Mouse (Mus musculus): ENCODE measurements around the gene Ccl11. TPM values are rescaled to one million over a fixed set of nuclear protein-coding genes. Genes with fewer than 3 reads are reported as not detected.

The Ccl11 gene
- total RNA-seq, 2 experiments from 2014 or later, result 21.3 to 22.1 TPM

- Histone ChIP-seq H3K4me3 (no peak overlapping the region), H3K27ac (no peak overlapping the region)
- no peak for TF ChIP-seq CTCF (IDR thresholded peaks at IDR 0.05)
- peak; percentile 32 for DNase-seq
- intact Hi-C loops (cut with DNase I), result no loop called here
Measured at GRCm38 (mm10) chr11:82071076-82071475, 13.5 kb downstream of the Ccl11 start.

- DNase-seq, result no peak
- intact Hi-C loops (cut with DNase I), result no loop called here
- H3K27ac ChIP-seq, result no peak overlapping the region
- H3K4me3 ChIP-seq, result no peak overlapping the region
- TF ChIP-seq CTCF (IDR thresholded peaks at IDR 0.05), result peak; percentile 22; the same call in 1 of the 2 replicates
Measured at GRCm38 (mm10) chr11:82072374-82072773, 14.8 kb downstream of the Ccl11 start.

GRCm38 (mm10) chr11:82072984-82073383, 15.4 kb downstream of the Ccl11 start:
- TF ChIP-seq CTCF (IDR thresholded peaks at IDR 0.05), result no peak
- intact Hi-C loops (cut with DNase I), result no loop called here
- no peak for DNase-seq

GRCm38 (mm10) chr11:82073686-82074085, 16.1 kb downstream of the Ccl11 start:
- no peak overlapping the region for H3K4me3 ChIP-seq
- no peak overlapping the region for H3K27ac ChIP-seq
- TF ChIP-seq CTCF (IDR thresholded peaks at IDR 0.05), result no peak
- no peak for DNase-seq
- intact Hi-C loops (cut with DNase I), result no loop called here

More at GRCm38 (mm10) chr11:82072984-82073383, 15.4 kb downstream of the Ccl11 start:
- Histone ChIP-seq H3K4me3 (no peak overlapping the region), H3K27ac (no peak overlapping the region)

- intact Hi-C loops (cut with DNase I), result no loop called here
- Histone ChIP-seq H3K4me3 (no peak overlapping the region), H3K27ac (no peak overlapping the region)
- no peak for TF ChIP-seq CTCF (IDR thresholded peaks at IDR 0.05)
- no peak for DNase-seq
Measured at GRCm38 (mm10) chr11:82077031-82077430, 19.4 kb downstream of the Ccl11 start.

- DNase-seq, result no peak
- intact Hi-C loops (cut with DNase I), result no loop called here
- TF ChIP-seq CTCF (IDR thresholded peaks at IDR 0.05), result no peak
- Histone ChIP-seq H3K27ac (peak overlapping the region; percentile 36; the same call in 1 of the 2 replicates), H3K4me3 (no peak overlapping the region)
Measured at GRCm38 (mm10) chr11:82078136-82078730, 20.6 kb downstream of the Ccl11 start.

- Histone ChIP-seq H3K4me3 (no peak overlapping the region), H3K27ac (no peak overlapping the region)
- DNase-seq, result no peak
- no peak for TF ChIP-seq CTCF (IDR thresholded peaks at IDR 0.05)
- intact Hi-C loops (cut with DNase I), result no loop called here
Measured at GRCm38 (mm10) chr11:82080865-82081264, 23.2 kb downstream of the Ccl11 start.

GRCm38 (mm10) chr11:82084360-82084759, 26.7 kb downstream of the Ccl11 start:
- no peak for DNase-seq
- no peak overlapping the region for H3K27ac ChIP-seq
- intact Hi-C loops (cut with DNase I), result no loop called here
- H3K4me3 ChIP-seq, result no peak overlapping the region
- no peak for TF ChIP-seq CTCF (IDR thresholded peaks at IDR 0.05)

GRCm38 (mm10) chr11:82099511-82100323, 42.1 kb downstream of the Ccl11 start:
- TF ChIP-seq CTCF (IDR thresholded peaks at IDR 0.05), result no peak
- Histone ChIP-seq H3K27ac (no peak overlapping the region), H3K4me3 (no peak overlapping the region)
- intact Hi-C loops (cut with DNase I), result no loop called here
- DNase-seq, result no peak

- no peak for DNase-seq
- no peak for TF ChIP-seq CTCF (IDR thresholded peaks at IDR 0.05)
- H3K27ac ChIP-seq, result no peak overlapping the region
- intact Hi-C loops (cut with DNase I), result no loop called here
- H3K4me3 ChIP-seq, result no peak overlapping the region
Measured at GRCm38 (mm10) chr11:82101087-82101486, 43.5 kb downstream of the Ccl11 start.

- no peak within 1 kb of the TSS for H3K27ac ChIP-seq
- no peak within 1 kb of the TSS for H3K4me3 ChIP-seq
- no peak for DNase-seq
- TF ChIP-seq CTCF (IDR thresholded peaks at IDR 0.05), result no peak
- intact Hi-C loops (cut with DNase I), result no loop called here
Measured at GRCm38 (mm10) chr11:82101529-82101928, 43.9 kb downstream of the Ccl11 start, which contains the start of gene Ccl12. Ccl12 (plus strand) TSS chr11:82101845.

GRCm38 (mm10) chr11:82109611-82110010, 52.0 kb downstream of the Ccl11 start:
- intact Hi-C loops (cut with DNase I), result no loop called here
- no peak overlapping the region for H3K27ac ChIP-seq
- TF ChIP-seq CTCF (IDR thresholded peaks at IDR 0.05), result no peak
- H3K4me3 ChIP-seq, result no peak overlapping the region
- DNase-seq, result no peak

Data from gastrocnemius, adult 2 months (tissue).